8 mouse cellular contexts compared by ENCODE assay signal in the genomic region with DNA sequence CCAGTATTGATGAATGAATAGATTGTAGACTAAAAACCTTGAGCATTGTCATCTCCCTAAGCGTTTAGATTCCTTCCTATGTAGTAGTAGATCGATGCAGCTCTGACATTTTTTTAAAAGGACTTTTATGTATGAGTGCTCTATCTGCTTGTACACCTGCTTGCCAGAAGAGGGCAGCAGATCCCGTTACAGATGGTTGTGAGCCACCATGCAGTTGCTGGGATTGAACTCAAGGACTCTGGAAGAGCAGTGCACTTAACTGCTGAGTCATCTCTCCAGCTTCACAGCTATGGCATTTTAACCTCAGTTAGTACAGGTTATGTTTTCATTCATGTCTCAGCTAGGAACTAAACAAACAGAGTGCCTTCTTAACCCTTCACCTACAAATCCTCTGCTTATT. TPM values are rescaled to one million over a fixed set of nuclear protein-coding genes. Genes with fewer than 3 reads are reported as not detected.
DNase-seq lines count a peak whose midpoint lies in the region.

No protein-coding gene starts in this region.

- intact Hi-C loops in heart, postnatal 14 days (cut with DNase I): loop anchor here (5.0 kb wide), 1 partner anchor 212 kb away; no protein-coding TSS in a partner anchor

- peak; percentile 1 to 26 for DNase-seq in heart, postnatal 14 days
- no peak for DNase-seq in heart, adult 11 months
- DNase-seq in right cerebral cortex, postnatal 10 days (ENCODE audit: low spot score in 2 of 2): peak; percentile 24 to 33
- DNase-seq in right cerebral cortex, postnatal 36 days (ENCODE audit: low spot score in 2 of 2): no peak
- DNase-seq in adrenal gland, postnatal 14 days: peak; percentile 45
- DNase-seq in forelimb bud, embryonic 11.5 days (ENCODE audit: low read depth, low spot score): peak; percentile 13
- peak; percentile 27 for DNase-seq in mesoderm, embryonic 11.5 days (ENCODE audit: low read depth, low spot score)
- DNase-seq in layer of hippocampus, adult 9-10 months (ENCODE audit: low spot score): no peak

RNA-seq across cellular contexts. Expression of a gene that starts 15.5 kb away (rescaled TPM):
- 1 to 10 TPM; 1.6 to 1.9 TPM for total RNA-seq in heart, postnatal 14 days (2021)
- total RNA-seq in adrenal gland, postnatal 14 days (2021): 9.0 and 9.5 TPM in 2 replicates

RNA-seq across cellular contexts. Expression of a gene that starts 36.7 kb away (rescaled TPM):
- not detected for total RNA-seq in heart, postnatal 14 days (2021)
- total RNA-seq in adrenal gland, postnatal 14 days (2021): not detected in 2 replicates

Comparison
In these comparisons a context has a peak if more than half of its experiments do, and no peak if none do; other contexts are left out.
1. DNase-seq: peak in heart, postnatal 14 days (2 of 2), right cerebral cortex, postnatal 10 days (2 of 2), adrenal gland, postnatal 14 days (single experiment), forelimb bud, embryonic 11.5 days (single experiment) and mesoderm, embryonic 11.5 days (single experiment); none in heart, adult 11 months (single experiment), right cerebral cortex, postnatal 36 days (0 of 2) and layer of hippocampus, adult 9-10 months (single experiment).